Mouse (Mus musculus): ENCODE data around the gene 4930579F01Rik.

The 4930579F01Rik gene

DNA sequence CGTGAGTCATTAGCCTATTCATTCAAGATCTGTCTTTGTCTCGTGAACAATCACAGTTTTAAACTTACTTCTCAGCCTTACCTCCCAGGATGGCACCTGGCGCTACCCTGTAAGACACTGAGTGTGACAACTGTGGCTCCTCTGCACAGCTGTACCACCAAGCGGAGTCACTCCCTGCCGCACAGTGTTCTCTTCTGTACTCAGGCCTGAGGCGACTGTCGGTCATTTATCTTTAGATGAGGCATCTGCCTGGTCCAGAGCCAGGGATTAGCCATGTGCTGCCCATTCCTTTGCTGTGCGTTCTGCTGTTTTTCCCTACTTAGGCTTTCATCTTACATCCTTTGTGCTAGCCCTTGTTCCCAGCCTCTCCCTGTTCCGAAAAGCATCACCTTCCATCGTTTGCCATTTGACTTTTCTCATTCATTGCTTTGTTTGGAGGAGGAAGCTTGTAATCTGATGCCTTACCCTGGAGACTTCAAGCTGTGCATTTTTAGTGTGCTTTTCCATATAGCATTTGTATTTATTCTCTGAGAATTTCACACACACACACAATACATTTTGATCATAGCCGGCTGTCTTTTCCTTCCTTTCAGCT lies 21.9 kb upstream of the 4930579F01Rik start:
- DNase-seq = no peak

DNA sequence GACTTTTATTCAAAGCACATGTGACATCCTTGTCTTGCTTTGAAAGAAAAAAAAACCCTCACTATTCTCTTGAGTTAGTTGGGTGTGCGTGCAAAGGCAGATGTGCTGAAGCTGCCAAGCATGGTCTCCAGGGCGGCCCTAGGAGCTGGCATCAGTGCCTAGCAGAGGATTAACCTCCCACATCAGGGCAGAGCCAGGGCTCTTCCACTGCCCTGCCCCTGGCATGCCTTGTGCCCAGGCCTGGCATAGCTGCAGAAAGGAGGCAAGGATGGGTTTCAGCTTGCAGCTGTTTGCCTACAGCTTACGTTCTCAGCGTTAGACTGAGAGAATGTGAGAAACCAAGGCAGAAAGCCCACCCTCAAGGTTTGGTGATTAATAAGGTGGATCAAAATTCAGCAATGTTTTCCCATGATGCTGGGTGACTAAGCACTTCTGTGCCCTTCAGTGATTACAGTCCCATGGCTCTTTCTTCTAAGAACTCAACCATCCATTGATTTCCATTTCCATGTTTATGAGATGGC lies 18.9 kb upstream of the 4930579F01Rik start:
- no peak for DNase-seq

DNA sequence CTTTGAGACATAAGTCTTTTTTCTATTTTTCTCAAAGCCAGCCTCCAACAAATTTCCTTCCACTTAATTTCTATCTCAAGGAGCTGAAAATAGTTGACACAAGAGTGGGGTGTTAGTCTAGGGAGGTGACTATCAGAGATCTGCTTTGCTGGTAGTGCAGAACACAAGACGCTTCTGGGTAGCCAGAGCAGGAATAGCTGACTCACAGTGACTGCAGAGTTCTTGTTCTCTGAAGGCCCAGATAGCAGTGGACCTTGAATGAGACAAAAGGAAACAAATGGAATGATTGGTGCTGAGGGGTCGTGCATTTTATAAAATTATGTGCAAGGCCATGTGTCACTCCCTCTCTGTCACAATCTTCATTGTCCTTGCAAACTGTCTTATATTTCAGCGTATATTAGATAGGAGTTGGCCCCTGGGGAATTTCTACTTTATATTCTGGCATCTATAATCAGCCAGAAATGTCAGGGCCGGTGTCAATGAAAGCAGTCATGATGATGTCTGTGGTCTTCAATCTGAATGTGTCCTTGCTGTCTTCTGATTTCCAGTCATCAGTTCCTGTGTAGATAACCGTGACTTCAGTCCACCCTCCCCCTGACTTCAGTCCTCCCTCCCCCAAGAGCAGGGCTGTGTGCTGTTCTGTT lies 16.9 kb upstream of the 4930579F01Rik start:
- DNase-seq = no peak

DNA sequence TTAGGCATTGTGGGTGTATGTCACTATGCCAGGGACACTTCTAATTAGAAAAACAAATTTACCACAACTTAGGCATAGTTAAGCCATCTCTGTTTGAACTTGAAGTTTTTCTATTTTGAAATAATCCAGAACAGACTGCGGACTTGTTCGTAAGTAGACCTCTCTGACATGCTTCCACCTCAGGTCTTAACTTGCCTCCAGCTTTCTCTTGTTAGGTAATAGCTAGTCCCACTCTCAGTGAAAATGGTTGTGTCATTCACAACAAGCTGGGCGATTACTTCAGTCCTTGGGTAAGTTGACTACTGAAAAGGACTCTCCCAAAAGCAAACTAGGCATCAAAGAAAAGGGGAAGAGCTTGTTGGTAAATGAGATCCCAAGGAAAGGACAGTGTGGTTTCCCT lies 15.2 kb upstream of the 4930579F01Rik start:
- DNase-seq = no peak

DNA sequence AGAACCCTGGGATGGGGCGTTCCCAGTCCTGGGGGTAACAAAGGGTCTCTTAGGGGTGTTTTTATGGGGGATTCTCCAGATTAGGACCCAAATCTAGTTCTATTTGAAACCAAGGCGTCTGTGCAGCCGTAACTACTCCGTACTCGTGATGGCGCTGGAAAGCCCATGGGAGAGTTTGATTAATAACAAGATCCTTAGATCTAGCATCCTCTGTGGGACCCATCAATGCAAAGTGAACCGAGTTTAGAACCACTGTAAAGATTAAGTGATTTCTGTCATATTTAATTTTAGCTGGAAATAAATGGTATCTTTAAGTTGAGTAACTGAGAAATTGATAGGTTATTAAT lies 5.1 kb upstream of the 4930579F01Rik start:
- no peak for DNase-seq

DNA sequence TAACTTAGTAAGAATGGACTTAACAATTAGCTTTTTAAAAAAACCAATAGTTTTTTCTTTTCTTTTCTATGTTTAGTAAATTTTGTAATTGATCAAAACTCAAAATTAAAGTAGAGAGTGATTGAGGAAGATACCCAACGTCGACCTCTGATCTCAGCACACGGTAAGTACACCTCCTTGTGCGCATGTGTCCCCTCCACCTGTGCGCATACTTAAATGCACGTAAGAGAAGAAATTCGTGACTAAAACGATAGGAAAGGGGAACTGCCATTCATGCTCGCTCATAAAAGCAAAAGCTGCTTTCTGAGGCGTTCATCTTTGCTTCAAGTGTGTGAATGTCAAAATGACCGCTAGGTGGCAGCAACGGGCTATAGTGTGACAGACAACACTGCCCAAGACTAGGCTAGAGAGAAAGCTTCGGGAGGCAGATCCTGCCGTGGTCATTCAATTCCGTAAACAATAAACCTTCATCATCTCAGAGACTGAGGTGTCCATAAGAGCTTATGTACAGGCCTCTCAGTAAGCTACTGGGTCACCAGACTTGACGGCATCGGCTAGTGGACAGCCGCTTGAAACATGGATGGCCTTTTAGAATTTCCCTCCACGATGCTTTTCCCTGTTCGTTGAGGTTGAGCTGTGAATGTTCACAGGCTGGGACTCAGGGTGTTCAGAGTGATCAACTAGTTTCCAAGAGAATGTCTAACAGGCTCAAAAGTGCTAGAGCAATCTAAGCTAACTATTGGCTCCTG lies 4.5 kb upstream of the 4930579F01Rik start:
- peak; percentile 91 for DNase-seq

DNA sequence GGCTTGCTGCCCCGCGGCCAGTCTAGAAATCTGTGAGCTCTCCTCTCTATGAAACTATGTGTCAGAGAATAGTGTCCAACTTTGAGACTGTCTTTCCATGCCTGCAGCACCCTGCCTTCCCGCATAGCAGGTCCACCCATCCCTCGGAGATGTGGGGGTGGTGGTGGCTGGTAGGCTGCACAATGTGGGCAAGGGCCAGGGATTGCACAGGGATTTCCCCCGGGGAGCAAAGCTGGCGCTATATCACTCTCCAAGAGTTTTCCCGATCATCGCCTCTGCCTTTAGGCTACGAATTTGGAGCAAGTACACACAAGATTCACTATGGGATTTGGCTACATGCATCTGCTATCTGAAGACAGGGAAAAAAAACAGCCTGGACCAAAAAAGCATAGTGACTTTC lies 3.9 kb upstream of the 4930579F01Rik start:
- DNase-seq = no peak

DNA sequence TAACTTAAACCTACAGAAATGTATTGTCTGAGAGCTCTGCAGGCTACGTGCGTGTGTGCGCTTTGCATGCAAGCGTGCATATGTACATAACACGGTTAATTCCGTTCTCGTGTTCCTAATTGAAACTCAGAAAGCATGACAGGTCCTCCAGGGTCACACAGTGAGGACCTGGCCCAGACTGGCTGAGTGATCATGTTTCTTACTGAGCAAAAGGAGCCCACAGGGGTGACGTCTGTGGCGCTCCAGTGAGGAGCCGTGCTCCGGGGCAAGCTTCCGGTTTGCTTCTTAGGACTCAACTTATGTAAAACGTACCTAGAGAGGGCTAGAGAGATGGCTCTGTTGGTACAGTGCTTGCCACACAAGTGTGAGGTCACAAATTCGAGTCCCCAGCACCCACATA lies 3.5 kb upstream of the 4930579F01Rik start:
- no peak for DNase-seq

DNA sequence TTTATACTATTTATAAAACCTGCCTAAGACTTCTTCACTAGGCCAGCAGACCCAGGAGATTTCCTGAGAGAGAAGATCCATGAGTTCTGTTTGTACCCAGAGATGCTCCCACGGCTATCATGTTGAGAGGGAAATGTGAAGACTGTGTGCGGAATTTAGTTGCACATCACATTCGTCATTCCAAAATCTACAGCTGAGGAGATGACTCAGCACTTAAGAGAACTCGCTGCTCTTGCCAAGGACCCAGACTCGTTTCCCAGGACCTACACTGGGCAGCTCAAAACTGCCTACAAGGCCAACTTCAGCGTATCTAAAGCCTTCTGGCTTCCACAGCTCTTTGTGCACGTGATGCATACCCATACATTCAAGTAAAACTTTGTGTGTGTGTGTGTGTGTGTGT lies 1.4 kb downstream of the 4930579F01Rik start:
- no peak for DNase-seq

DNA sequence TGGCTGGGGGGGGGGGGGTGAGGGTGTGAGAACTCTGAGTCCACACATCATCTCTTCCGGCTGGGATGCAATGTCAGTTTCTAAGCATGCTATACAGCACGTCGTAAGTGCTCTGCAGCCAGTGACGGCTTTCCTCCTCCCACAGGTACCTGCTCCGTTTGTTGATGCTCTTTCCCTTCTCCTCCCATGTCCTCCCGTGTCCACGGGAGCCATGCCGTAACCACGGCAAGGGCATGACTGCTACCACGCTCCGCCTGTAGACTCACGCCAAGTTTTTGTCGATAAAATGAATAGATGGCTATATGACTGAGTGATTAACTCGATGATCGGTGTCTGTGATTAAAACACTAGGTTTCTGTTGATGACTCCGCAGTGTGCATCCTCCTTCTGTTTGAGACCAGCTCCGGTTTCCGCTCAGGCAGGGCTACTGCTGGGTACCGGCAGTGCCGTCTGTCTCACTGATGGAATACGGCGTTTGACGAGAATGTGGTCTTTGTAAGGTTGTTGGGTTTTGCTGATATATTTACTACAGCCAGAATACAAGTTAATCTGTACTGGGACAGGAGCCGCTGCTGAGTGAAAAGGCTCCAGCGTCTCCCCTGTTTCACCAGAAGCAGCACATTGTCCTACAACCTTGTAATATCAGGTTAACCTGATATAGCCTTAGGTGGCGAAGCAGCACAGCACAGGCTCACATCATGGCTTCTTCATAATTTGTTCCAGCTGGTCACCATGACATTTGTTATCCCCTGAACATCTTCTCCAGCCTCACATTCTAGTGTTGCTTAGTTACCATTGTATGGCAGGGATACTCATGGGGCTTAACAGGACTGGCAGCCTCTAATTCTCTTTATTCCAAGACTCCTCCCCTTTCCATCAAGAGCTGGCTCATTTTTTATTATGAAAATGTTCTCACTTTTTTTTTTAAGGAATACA lies 7.4 kb downstream of the 4930579F01Rik start:
- no peak for DNase-seq

DNA sequence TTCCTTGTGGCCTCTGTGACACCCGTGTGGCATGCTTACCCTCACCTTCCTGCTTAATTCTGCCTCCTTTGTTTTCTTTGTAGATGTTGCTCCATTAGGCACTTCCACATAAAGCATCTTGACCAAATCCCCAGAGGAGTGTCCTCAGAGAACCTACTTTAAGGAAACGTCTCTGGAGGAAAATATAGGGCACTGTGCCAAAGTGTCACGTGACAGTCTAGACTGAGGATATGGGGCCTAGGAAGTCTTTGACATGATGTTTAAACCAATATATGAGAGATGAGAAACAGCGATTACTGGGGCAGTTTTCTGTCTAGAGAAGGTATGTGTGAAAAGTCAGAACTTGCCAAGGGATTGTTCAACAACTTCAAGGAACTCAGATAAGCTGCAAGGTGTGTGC lies 8.3 kb downstream of the 4930579F01Rik start:
- peak; percentile 42 for DNase-seq

DNA sequence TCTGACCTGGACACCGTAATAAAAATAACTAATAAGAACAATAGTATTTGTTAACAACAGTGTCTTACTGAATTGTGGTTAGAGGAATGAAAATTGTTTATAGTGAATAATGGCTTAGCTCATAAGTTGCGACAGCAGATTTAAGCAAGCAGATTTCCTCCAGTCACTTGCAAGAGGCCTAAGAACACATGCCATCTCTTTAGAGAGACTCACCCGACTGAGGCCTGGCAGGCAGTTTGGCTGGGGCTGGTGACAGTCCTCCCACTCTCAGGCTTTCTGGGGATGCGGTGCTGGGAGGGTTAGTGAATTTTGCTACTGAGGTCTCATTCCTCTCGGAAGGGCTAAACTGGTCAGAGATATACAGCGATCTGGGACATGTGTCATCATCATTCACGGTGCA lies 10.3 kb downstream of the 4930579F01Rik start:
- DNase-seq = no peak

DNA sequence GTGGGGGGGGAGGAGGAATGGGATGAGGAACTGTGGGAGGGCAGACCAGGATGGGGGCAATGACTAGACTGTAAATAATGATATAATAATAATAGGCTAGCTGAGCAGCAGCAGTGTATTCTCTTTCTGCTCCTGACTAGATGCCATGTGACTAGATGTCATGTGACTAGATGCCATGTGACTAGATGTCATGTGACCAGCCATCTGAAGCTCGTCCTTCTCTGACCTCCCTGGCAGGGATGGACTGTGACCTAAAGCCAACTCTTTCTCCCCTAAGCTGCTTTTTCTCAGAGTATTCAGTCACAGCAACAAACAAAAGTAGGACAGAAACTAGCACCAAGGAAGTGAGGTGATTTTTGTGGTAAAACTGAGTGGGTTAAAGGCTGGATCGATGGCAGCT lies 11.6 kb downstream of the 4930579F01Rik start:
- no peak for DNase-seq

DNA sequence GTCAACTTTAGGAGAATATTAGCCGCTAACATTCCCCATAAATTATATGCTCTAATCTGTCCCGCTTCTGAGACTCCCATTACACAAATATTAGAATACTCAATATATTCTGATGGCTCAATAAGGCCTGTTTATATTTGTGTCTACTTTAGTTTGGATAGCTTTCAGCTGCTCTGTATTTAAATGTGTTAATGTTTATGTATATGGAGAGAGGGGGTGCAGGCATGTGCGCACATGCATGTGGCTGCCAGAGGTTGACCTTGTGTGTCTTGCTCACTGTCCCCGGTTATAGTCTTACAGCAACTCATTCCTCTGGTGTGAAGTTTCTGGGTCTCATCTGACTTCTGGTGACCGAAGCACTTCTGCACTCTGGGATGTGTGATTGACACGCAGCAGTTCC lies 18.1 kb downstream of the 4930579F01Rik start:
- DNase-seq = no peak

DNA sequence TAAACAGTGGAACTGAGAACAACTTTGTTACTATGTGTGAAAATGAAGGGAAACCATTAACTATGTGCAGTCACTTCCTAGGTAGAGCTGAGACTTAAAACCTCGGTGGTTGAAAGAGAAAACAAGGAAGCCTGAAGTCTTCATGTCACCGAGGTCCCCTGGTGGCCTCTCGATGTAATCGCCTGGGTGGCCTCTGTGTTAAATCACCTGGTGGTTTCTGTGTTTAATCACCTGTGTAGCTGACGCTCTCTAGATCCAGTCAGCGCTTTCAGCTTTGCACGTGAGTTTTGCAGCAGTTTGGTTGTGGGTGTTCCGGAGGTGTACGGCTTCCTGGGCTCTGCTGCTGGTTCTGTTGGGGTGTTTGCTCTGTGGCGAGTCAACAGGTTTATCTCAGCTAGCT lies 20.3 kb downstream of the 4930579F01Rik start:
- DNase-seq = no peak

DNA sequence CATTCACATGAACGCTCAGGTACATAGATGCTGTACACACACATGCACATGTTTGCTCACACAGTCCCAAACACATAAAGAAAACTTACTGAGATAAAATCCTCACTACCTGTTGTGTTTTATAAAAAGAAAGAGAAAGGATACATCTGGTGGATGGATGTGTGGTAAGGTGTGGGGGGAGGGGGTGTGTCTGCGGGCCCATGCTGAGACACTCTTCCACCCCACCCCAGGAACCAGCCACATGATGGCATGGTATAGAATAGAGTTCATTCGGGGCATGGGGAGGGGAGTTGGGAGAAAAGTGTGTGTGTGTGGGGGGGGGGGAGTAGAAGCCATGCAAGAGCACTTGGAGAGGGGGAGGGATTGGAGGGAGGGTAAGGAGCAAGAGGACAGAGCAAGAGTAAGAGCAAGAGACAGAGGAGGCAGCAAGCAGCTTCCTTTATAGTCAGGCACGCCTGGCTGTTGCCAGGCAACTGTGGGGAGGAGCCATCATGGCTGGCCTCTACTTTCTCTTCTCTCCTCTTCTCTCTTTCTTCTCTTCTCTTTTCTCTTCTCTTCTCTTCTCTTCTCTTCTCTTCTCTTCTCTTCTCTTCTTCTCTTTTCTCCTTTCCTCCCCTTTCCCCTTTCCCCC lies 31.0 kb downstream of the 4930579F01Rik start:
- no peak for DNase-seq

DNA sequence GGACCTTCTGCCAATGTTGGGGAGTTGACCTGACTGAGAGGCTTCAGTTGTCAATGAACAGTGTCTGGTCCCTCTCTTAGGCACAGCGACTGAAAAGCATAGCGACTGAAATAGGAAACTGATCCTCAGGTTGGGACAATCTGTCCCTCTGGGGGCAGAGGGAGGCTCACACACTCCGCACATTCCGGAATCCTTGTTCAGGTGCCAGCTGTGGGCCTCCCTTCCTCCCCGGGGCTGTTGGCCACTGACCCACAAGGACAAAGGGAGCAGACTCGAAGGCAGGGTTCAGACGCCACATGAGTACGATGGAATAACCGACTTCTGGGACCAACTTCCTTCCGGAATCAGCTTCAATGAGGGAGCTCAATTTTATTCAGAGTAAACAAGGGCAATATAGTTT lies 32.0 kb downstream of the 4930579F01Rik start:
- no peak for DNase-seq

DNA sequence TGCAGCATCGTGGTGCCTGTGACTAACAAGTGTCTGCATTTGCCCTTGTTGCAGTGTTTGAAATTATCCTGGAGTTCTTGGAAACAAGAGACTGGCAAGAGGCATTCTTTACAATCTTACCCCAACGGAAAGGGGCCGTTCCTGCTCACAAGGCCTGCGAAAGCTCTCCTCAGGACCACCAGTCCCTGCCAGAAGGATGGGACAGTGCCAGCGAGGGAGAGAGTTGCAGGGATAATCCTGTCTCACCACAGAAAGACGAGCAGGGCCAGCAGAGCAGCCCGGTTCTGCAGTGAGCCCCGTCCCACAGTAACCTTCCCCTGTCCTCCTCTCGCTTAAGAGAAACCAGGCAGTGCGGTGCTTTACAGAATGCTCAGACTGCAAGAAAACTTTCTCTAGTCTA lies 37.0 kb downstream of the 4930579F01Rik start:
- DNase-seq = no peak

DNA sequence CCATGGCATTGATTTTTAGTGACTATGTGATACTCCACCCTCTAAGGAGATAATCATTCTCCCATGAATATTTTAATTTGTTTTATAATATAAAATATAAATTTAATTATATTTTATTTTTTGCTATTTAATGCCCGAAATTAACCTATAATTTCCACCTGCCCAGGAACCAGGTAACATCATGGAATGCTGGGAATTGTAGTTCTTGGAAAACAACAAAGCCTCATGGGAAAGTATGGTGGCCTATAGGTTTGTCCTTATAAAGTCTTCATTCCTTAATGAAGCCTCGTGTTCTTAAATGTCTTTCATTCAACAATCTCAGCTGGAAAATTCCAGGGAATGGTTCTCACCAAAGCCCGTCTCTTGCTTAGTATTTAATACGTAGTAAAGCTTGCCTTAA lies 38.6 kb downstream of the 4930579F01Rik start:
- no peak for DNase-seq

DNA sequence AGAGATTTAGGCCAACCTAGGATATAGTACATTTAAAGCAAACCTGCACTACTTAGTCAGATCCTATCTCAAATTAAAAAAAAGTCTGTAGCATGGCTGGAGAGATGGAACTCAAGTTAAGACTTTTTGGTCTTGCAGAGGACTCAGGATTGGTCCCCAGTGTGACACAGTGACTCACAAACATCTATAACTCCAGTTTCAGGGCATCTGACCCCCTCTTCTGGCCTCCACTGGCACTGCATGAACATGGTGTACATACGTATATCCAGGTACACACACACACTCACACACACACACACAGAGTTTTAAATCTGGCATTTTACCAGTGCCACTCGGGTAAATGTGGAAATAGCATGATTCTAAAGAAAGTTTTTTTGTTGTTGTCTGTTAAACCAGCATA lies 44.8 kb downstream of the 4930579F01Rik start:
- no peak for DNase-seq

DNA sequence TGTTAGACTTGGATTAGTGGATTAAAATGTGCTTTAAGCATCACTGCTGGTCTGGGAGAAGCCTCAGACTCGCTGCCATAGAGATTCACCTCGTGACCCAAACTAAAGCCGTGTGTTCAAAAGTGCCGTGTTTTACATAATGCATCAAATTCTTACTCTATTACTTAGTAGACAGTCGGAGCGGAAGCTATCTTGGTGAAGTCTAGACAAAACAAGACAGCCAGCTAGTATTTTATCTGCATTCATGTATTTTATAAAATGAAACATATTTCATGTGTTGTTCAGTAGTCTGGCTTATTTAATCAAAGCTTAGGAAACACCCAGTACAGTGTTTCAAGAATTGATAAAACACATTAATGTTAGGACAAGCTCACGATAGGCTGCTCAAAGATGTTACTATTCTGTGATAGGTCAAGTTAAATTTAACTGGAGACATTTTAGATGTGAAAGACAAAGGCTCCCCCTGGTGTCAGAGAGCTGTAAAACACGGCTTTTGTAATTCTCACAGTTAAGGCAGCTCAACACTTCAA lies 48.9 kb downstream of the 4930579F01Rik start, which contains the start of gene Mttp:
Gene Mttp (minus strand): TSS at position 327 of the 530 bp plus-strand sequence.
- DNase-seq = peak; percentile 94

DNA sequence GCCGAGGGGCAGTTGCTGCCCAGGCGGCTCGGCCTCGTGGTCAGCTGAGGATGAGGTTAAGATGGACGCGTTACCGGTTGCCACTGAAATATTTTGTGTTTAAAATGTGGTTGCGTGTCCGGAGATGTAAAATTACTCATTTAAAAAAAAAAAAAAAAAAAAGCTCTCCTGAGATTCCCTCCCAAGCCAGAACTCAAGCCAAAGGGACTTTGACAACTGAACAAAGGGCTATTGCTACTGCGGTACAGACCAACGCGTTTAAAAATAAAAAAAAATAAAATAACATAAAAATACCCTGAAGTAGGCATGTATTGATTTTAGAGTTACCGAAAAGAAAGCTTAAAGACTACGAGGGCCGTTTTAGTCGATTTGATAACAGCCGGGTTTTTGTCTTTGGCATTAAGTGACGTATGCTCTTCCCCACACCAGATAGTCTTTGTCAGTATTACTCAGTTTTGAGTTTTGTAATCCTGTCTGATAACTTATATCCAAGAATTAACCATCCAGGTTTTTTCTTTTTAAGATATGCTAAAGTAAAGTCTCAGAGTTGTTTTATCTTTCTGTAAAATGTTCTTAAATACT lies 49.5 kb downstream of the 4930579F01Rik start:
- DNase-seq = peak; percentile 13

All from lung, postnatal 36 days (tissue).